Mouse (Mus musculus) midbrain, embryonic 10.5 days (tissue): Measurements from ENCODE around the gene Acap2. TPM values are rescaled to one million over a fixed set of nuclear protein-coding genes. Genes with fewer than 3 reads are reported as not detected.

Source experiments
- DNase-seq: peaks from one replicate; pipeline ENCODE4 v3.0.0-alpha.2; 2017; ENCODE audit warnings: low spot score
- H3K27ac ChIP-seq: fragments of 300-500 bp; sonication (generic); replicated peaks from 2 replicates; pipeline ENCODE4 v1.5.1; 2016; ENCODE audit warnings: mild to moderate bottlenecking
- H3K27me3 ChIP-seq: fragments of 300-500 bp; sonication (generic); 2 replicates; pipeline ENCODE4 v1.6.1; 2016; ENCODE audit warnings: low read depth, mild to moderate bottlenecking; ENCODE audit not compliant: poor library complexity, severe bottlenecking
- H3K36me3 ChIP-seq: fragments of 300-500 bp; sonication (generic); 2 replicates; pipeline ENCODE4 v1.6.1; 2016; ENCODE audit warnings: mild to moderate bottlenecking, moderate library complexity
- H3K4me1 ChIP-seq: fragments of 300-500 bp; sonication (generic); 2 replicates; pipeline ENCODE4 v1.6.1; 2016
- H3K4me3 ChIP-seq: fragments of 300-500 bp; sonication (generic); 2 replicates; pipeline ENCODE4 v1.5.1; 2016; ENCODE audit warnings: mild to moderate bottlenecking, moderate library complexity
- H3K9me3 ChIP-seq: fragments of 300-500 bp; sonication (generic); replicated peaks from 2 replicates; pipeline ENCODE4 v1.6.1; 2016; ENCODE audit warnings: mild to moderate bottlenecking
- WGBS: fragments of 180-500 bp; shearing (Covaris S2); methylation state at CpG from one replicate; pipeline ENCODE4 v1.1.7; 2016; 5-methylcytosine and 5-hydroxymethylcytosine counted together
- polyA plus RNA-seq: library from polyadenylated mRNA; unstranded; fragments of >200 nt; fragmentation: Nextera tagmentation; extraction: Ambion mirVana; gene quantifications from 2 replicates; pipeline ENCODE4 v1.2.1, GENCODE M21; 2016

Acap2 gene
- polyA plus RNA-seq, 1 experiment from 2014 or later: 16.9 TPM

- Histone ChIP-seq H3K27me3 (no peaks in the 10 kb centered on the region), H3K4me1 (peaks cover 32% of the 10 kb centered on the region), H3K27ac (peak overlapping the region; percentile 91), H3K36me3 (no peaks in the 10 kb centered on the region), H3K9me3 (no peaks in the 10 kb centered on the region), H3K4me3 (peak overlapping the region; percentile 87)
- under 1% methylated on average over 56 of the region's 56 CpGs for WGBS
- DNase-seq: peak; percentile 68
These were observed 887 bp downstream of the Acap2 start for GRCm38 (mm10) chr16:31199926-31200789.

GRCm38 (mm10) chr16:31199591-31199925, 1.5 kb downstream of the Acap2 start:
- no peaks in the 10 kb centered on the region for H3K9me3 ChIP-seq
- WGBS: 9% methylated on average over 14 of the region's 14 CpGs
- peak; percentile 41 for DNase-seq
- H3K36me3 ChIP-seq: no peaks in the 10 kb centered on the region
- H3K4me1 ChIP-seq: peaks cover 32% of the 10 kb centered on the region
- H3K27ac ChIP-seq: peak overlapping the region; percentile 91
- H3K4me3 ChIP-seq: peak overlapping the region; percentile 87
- H3K27me3 ChIP-seq: no peaks in the 10 kb centered on the region

GRCm38 (mm10) chr16:31196971-31197370, 4.1 kb downstream of the Acap2 start:
- Histone ChIP-seq H3K27ac (no peak overlapping the region), H3K27me3 (no peaks in the 10 kb centered on the region), H3K4me1 (peaks cover 41% of the 10 kb centered on the region), H3K36me3 (no peaks in the 10 kb centered on the region), H3K4me3 (no peak overlapping the region), H3K9me3 (no peaks in the 10 kb centered on the region)
- 75% methylated on average over 3 of the region's 3 CpGs for WGBS
- DNase-seq: no peak

- DNase-seq: no peak
- Histone ChIP-seq H3K4me1 (peaks cover 18% of the 10 kb centered on the region), H3K9me3 (no peaks in the 10 kb centered on the region), H3K27ac (no peak overlapping the region), H3K27me3 (no peaks in the 10 kb centered on the region), H3K4me3 (no peak overlapping the region), H3K36me3 (no peaks in the 10 kb centered on the region)
- 82% methylated on average over 3 of the region's 3 CpGs for WGBS
These were observed 8.5 kb downstream of the Acap2 start for GRCm38 (mm10) chr16:31192526-31192925.

GRCm38 (mm10) chr16:31191818-31192217, 9.2 kb downstream of the Acap2 start:
- H3K36me3 ChIP-seq: no peaks in the 10 kb centered on the region

GRCm38 (mm10) chr16:31190426-31190825, 10.6 kb downstream of the Acap2 start:
- DNase-seq: no peak
- 94% methylated on average over 8 of the region's 8 CpGs for WGBS
- H3K9me3 ChIP-seq: no peaks in the 10 kb centered on the region
- peaks cover 21% of the 10 kb centered on the region for H3K4me1 ChIP-seq
- no peaks in the 10 kb centered on the region for H3K36me3 ChIP-seq
- no peak overlapping the region for H3K4me3 ChIP-seq
- no peak overlapping the region for H3K27ac ChIP-seq
- H3K27me3 ChIP-seq: no peaks in the 10 kb centered on the region

More at GRCm38 (mm10) chr16:31191818-31192217, 9.2 kb downstream of the Acap2 start:
- no peak for DNase-seq
- Histone ChIP-seq H3K27ac (no peak overlapping the region), H3K4me3 (no peak overlapping the region), H3K4me1 (peaks cover 17% of the 10 kb centered on the region), H3K27me3 (no peaks in the 10 kb centered on the region), H3K9me3 (no peaks in the 10 kb centered on the region)
- 73% methylated on average over 6 of the region's 6 CpGs for WGBS

GRCm38 (mm10) chr16:31189291-31189690, 11.8 kb downstream of the Acap2 start:
- Histone ChIP-seq H3K9me3 (no peaks in the 10 kb centered on the region), H3K27ac (no peak overlapping the region), H3K36me3 (no peaks in the 10 kb centered on the region), H3K4me3 (no peak overlapping the region), H3K4me1 (peaks cover 27% of the 10 kb centered on the region), H3K27me3 (no peaks in the 10 kb centered on the region)
- DNase-seq: no peak
- WGBS: 92% methylated on average over 5 of the region's 5 CpGs

- Histone ChIP-seq H3K9me3 (no peaks in the 10 kb centered on the region), H3K27ac (no peak overlapping the region)
- 85% methylated on average over 2 of the region's 2 CpGs for WGBS
These were observed 12.2 kb downstream of the Acap2 start for GRCm38 (mm10) chr16:31188799-31189198.

GRCm38 (mm10) chr16:31188270-31188669, 12.8 kb downstream of the Acap2 start:
- 66% methylated on average over 6 of the region's 6 CpGs for whole genome bisulfite sequencing
- H3K4me1 ChIP-seq: peaks cover 31% of the 10 kb centered on the region

More at GRCm38 (mm10) chr16:31188799-31189198, 12.2 kb downstream of the Acap2 start:
- H3K36me3 ChIP-seq: no peaks in the 10 kb centered on the region
- no peak overlapping the region for H3K4me3 ChIP-seq
- H3K4me1 ChIP-seq: peaks cover 31% of the 10 kb centered on the region
- H3K27me3 ChIP-seq: no peaks in the 10 kb centered on the region
- no peak for DNase-seq

GRCm38 (mm10) chr16:31187192-31187591, 13.9 kb downstream of the Acap2 start:
- Histone ChIP-seq H3K27ac (no peak overlapping the region), H3K27me3 (no peaks in the 10 kb centered on the region), H3K4me3 (no peak overlapping the region), H3K9me3 (no peaks in the 10 kb centered on the region), H3K4me1 (peaks cover 29% of the 10 kb centered on the region), H3K36me3 (no peaks in the 10 kb centered on the region)
- WGBS: 83% methylated on average over 1 of the region's 1 CpGs
- DNase-seq: no peak

More at GRCm38 (mm10) chr16:31188270-31188669, 12.8 kb downstream of the Acap2 start:
- Histone ChIP-seq H3K27me3 (no peaks in the 10 kb centered on the region), H3K4me3 (no peak overlapping the region), H3K9me3 (no peaks in the 10 kb centered on the region), H3K36me3 (no peaks in the 10 kb centered on the region), H3K27ac (no peak overlapping the region)
- DNase-seq: no peak

GRCm38 (mm10) chr16:31185757-31186156, 15.3 kb downstream of the Acap2 start:
- Histone ChIP-seq H3K9me3 (no peaks in the 10 kb centered on the region), H3K27me3 (no peaks in the 10 kb centered on the region), H3K27ac (no peak overlapping the region), H3K36me3 (no peaks in the 10 kb centered on the region), H3K4me1 (peaks cover 24% of the 10 kb centered on the region), H3K4me3 (no peak overlapping the region)
- WGBS: 87% methylated on average over 2 of the region's 2 CpGs
- no peak for DNase-seq

- Histone ChIP-seq H3K4me3 (no peak overlapping the region), H3K27ac (no peak overlapping the region), H3K27me3 (no peaks in the 10 kb centered on the region), H3K36me3 (no peaks in the 10 kb centered on the region), H3K4me1 (peaks cover 24% of the 10 kb centered on the region), H3K9me3 (no peaks in the 10 kb centered on the region)
- WGBS: 87% methylated on average over 4 of the region's 4 CpGs
- DNase-seq: no peak
These were observed 16.3 kb downstream of the Acap2 start for GRCm38 (mm10) chr16:31184727-31185126.

- H3K9me3 ChIP-seq: no peaks in the 10 kb centered on the region
- DNase-seq: no peak
- no peaks in the 10 kb centered on the region for H3K36me3 ChIP-seq
- no peaks in the 10 kb centered on the region for H3K27me3 ChIP-seq
- no peak overlapping the region for H3K27ac ChIP-seq
- H3K4me3 ChIP-seq: no peak overlapping the region
- peaks cover 18% of the 10 kb centered on the region for H3K4me1 ChIP-seq
- WGBS: 82% methylated on average over 9 of the region's 9 CpGs
These were observed 18.5 kb downstream of the Acap2 start for GRCm38 (mm10) chr16:31182576-31182975.
